Comparison of ENCODE assay signal across 10 mouse cellular contexts in the genomic region with DNA sequence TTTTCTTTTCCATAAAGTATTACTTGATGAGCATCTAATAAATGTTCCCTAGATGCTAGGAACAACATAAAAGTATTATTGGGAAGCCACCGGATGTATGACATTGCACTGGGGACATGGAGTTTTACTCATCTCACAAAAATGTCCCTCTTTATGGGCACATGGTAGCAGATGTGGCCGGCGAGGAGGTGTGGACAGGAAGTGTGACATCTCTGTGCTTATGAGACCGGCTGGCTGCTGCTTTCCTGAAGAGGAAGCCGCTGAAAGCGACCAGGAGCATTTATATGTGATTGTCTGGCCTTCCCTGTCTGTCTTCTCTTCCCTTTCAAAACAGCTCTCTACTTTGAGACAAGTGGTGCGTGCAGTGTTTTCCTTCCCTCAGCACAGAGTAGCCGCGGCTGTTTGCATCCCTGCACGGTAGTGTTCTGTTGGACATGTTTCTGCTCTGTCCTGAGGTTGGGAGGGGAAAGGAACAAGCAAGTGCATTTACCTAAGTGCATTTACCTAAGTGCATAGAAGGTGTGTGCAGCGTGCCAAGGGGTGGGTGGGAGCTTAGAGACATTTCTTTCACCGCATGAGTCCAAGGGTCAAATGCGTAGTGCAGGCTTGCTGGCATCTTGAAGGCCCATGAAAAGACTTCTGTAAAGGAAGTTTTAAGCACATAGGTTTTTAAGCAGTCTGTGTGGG.
DNase-seq lines count a peak whose midpoint lies in the region; ATAC-seq and TF ChIP-seq lines count a peak whose summit lies in the region.
"Had no signal": no experiment of that assay in that cellular context is flagged by ENCODE, and none has a peak within 500 bp of the region (broad histone marks: within the 10 kb centered on the region; RNA-seq: fewer than 3 reads in every experiment).

No protein-coding gene starts in this region.

- H3K4me2 ChIP-seq in hindbrain, embryonic 11.5 days (replicated peaks; ENCODE audit: low read depth, low read length): no peak overlapping the region
- peak overlapping the region; percentile 34 for H3K4me2 ChIP-seq in heart, embryonic 11.5 days
- H3K4me2 ChIP-seq in myocyte (ENCODE audit: low read depth): peak overlapping the region; percentile 21
- H3K4me2 ChIP-seq: limb, embryonic 12.5 days had no signal

- no peak for ATAC-seq in hindbrain, embryonic 11.5 days (ENCODE audit: low FRiP score)
- no peak for ATAC-seq in heart, embryonic 11.5 days (replicated peaks; ENCODE audit: insufficient number of reproducible peaks, low FRiP score, low TSS enrichment)
- no peak for ATAC-seq in erythroid progenitor cell, adult 5-6 weeks (replicated peaks; ENCODE audit: low FRiP score, poor library complexity, severe bottlenecking)

- intact Hi-C loops in gastrocnemius, postnatal 14 days (cut with DNase I; ENCODE audit: low total_unique reads): no loop called here

- 0 out of 2 replicates have a peak overlapping the region, but pooled peaks have one; percentile 13 for H3K27ac ChIP-seq in hindbrain, embryonic 10.5 days
- no peak overlapping the region for H3K27ac ChIP-seq in hindbrain, embryonic 11.5 days (ENCODE audit: low read depth, low read length)
- H3K27ac ChIP-seq in heart, embryonic 11.5 days (ENCODE audit: low read depth, low read length): peak overlapping the region; percentile 82

- no peaks in the 10 kb centered on the region for H3K27me3 ChIP-seq in hindbrain, embryonic 10.5 days (ENCODE audit: insufficient read depth, poor library complexity, severe bottlenecking)
- no peaks in the 10 kb centered on the region for H3K27me3 ChIP-seq in hindbrain, embryonic 11.5 days (ENCODE audit: control insufficient read depth, insufficient read depth, low read length)
- no peaks in the 10 kb centered on the region for H3K27me3 ChIP-seq in heart, embryonic 11.5 days (ENCODE audit: control insufficient read depth, insufficient read depth, low read length)
- no peaks in the 10 kb centered on the region for H3K27me3 ChIP-seq in myocyte (ENCODE audit: control insufficient read depth, insufficient read depth, insufficient read length)
- H3K27me3 ChIP-seq: limb, embryonic 12.5 days had no signal

- H3K4me3 ChIP-seq in hindbrain, embryonic 10.5 days: no peak overlapping the region
- no peak overlapping the region for H3K4me3 ChIP-seq in hindbrain, embryonic 11.5 days (ENCODE audit: low read depth, low read length)
- no peak overlapping the region for H3K4me3 ChIP-seq in heart, embryonic 11.5 days (ENCODE audit: low read depth, low read length)
- no peak overlapping the region for H3K4me3 ChIP-seq in myocyte
- H3K4me3 ChIP-seq: limb, embryonic 12.5 days had no signal

- DNase-seq in hindbrain, embryonic 10.5 days (ENCODE audit: low spot score): no peak
- DNase-seq in hindbrain, embryonic 11.5 days (ENCODE audit: low spot score): no peak
- DNase-seq in kidney, postnatal 25 days: peak; percentile 53 to 64
- no peak for DNase-seq in gastrocnemius, postnatal 25 days
- DNase-seq in gastrocnemius, postnatal 14 days: no peak
- DNase-seq: cerebellum, adult 18-20 months had no signal

- 65% methylated on average over 13 of the region's 13 CpGs for WGBS in hindbrain, embryonic 10.5 days
- WGBS in hindbrain, embryonic 11.5 days: 63% methylated on average over 13 of the region's 13 CpGs
- 34% methylated on average over 13 of the region's 13 CpGs for WGBS in heart, embryonic 11.5 days (ENCODE audit: insufficient replicate concordance)

- H3K9me3 ChIP-seq in hindbrain, embryonic 10.5 days: no peaks in the 10 kb centered on the region
- H3K9me3 ChIP-seq in hindbrain, embryonic 11.5 days (ENCODE audit: control insufficient read depth, low read length): no peaks in the 10 kb centered on the region
- no peaks in the 10 kb centered on the region for H3K9me3 ChIP-seq in heart, embryonic 11.5 days (replicated peaks; ENCODE audit: control insufficient read depth, low read length)
- H3K9me3 ChIP-seq: limb, embryonic 12.5 days had no signal

- H3K36me3 ChIP-seq in hindbrain, embryonic 10.5 days: no peaks in the 10 kb centered on the region
- no peaks in the 10 kb centered on the region for H3K36me3 ChIP-seq in hindbrain, embryonic 11.5 days (ENCODE audit: control insufficient read depth, insufficient read depth, low read length)
- no peaks in the 10 kb centered on the region for H3K36me3 ChIP-seq in heart, embryonic 11.5 days (ENCODE audit: control insufficient read depth, insufficient read depth, low read length)
- no peaks in the 10 kb centered on the region for H3K36me3 ChIP-seq in myocyte (ENCODE audit: control insufficient read depth, insufficient read depth)
- H3K36me3 ChIP-seq: limb, embryonic 12.5 days had no signal

- TF ChIP-seq POLR2A in myocyte (IDR thresholded peaks at IDR 0.05; ENCODE audit: insufficient read length, low read depth): no peak

- H3K4me1 ChIP-seq in hindbrain, embryonic 10.5 days (replicated peaks): peaks cover 42% of the 10 kb centered on the region
- no peaks in the 10 kb centered on the region for H3K4me1 ChIP-seq in hindbrain, embryonic 11.5 days (replicated peaks; ENCODE audit: control insufficient read depth, insufficient read depth, low read length)
- peaks cover 42% of the 10 kb centered on the region for H3K4me1 ChIP-seq in heart, embryonic 11.5 days (ENCODE audit: control insufficient read depth, insufficient read depth, low read length)

- H3K79me2 ChIP-seq in myocyte (ENCODE audit: control insufficient read depth, insufficient read depth): peaks cover 73% of the 10 kb centered on the region

- no peak overlapping the region for H3ac ChIP-seq in myocyte (ENCODE audit: control insufficient read depth, insufficient read length)

- no peak overlapping the region for H3K9ac ChIP-seq in hindbrain, embryonic 11.5 days (ENCODE audit: low read depth, low read length)
- 0 out of 2 replicates have a peak overlapping the region, but pooled peaks have one; percentile 43 for H3K9ac ChIP-seq in heart, embryonic 11.5 days (ENCODE audit: low read depth, low read length)
- H3K9ac ChIP-seq: limb, embryonic 12.5 days had no signal

TF ChIP-seq in myocyte, 11 proteins besides CTCF, POLR2A, EP300 and RAD21:
- TF ChIP-seq MAX (IDR thresholded peaks at IDR 0.05; ENCODE audit: low read depth) (no peak), E2F4 (IDR thresholded peaks at IDR 0.05; ENCODE audit: insufficient read depth) (no peak), POLR2AphosphoS2 (IDR thresholded peaks at IDR 0.05; ENCODE audit: insufficient read length, low read depth) (no peak), CEBPB (IDR thresholded peaks at IDR 0.05; ENCODE audit: insufficient read depth, poor library complexity, severe bottlenecking) (no peak), TCF12 (IDR thresholded peaks at IDR 0.05; ENCODE audit: insufficient read depth, poor library complexity, severe bottlenecking) (no peak), REST (IDR thresholded peaks at IDR 0.05; ENCODE audit: insufficient read depth, insufficient read length) (no peak)

Comparison
In these comparisons a context has a peak if more than half of its experiments do, and no peak if none do; other contexts are left out.
1. DNase-seq: peak in kidney, postnatal 25 days (2 of 2); none in hindbrain, embryonic 10.5 days (single experiment), hindbrain, embryonic 11.5 days (single experiment), gastrocnemius, postnatal 25 days (single experiment) and gastrocnemius, postnatal 14 days (single experiment).